Mouse (Mus musculus) heart, embryonic 13.5 days (tissue): ENCODE data around the gene Aldh6a1. TPM values are rescaled to one million over a fixed set of nuclear protein-coding genes. Genes with fewer than 3 reads are reported as not detected.

Source experiments
- polyA plus RNA-seq: library from polyadenylated mRNA; unstranded; fragments of >200 nt; fragmentation: Nextera tagmentation; extraction: Ambion mirVana; gene quantifications from 2 replicates; pipeline ENCODE4 v1.2.1, GENCODE M21; 2015

Gene Aldh6a1
- polyA plus RNA-seq, 1 experiment from 2014 or later = 36.1 TPM

Other genes starting within 250 kb of the Aldh6a1 start
- gene Elmsan1, start 232.1 kb downstream of the Aldh6a1 start, polyA plus RNA-seq = 6.8 and 7.3 TPM in 2 replicates
- 58.0 and 65.3 TPM in 2 replicates for gene Ptgr2, start 165.8 kb downstream of the Aldh6a1 start, polyA plus RNA-seq
- gene Zfp410, start 134.2 kb downstream of the Aldh6a1 start, polyA plus RNA-seq = 52.0 and 58.0 TPM in 2 replicates
- gene Coq6, start 89.3 kb downstream of the Aldh6a1 start, polyA plus RNA-seq = 65.9 and 73.0 TPM in 2 replicates
- gene Fam161b, start 89.2 kb downstream of the Aldh6a1 start, polyA plus RNA-seq = 4.6 and 4.9 TPM in 2 replicates
- 23.1 and 26.9 TPM in 2 replicates for gene Entpd5, start 42.0 kb downstream of the Aldh6a1 start, polyA plus RNA-seq
- 0.62 and 1.6 TPM in 2 replicates for gene Bbof1, start 41.9 kb downstream of the Aldh6a1 start, polyA plus RNA-seq
- 19.5 and 21.5 TPM in 2 replicates for gene Rnf113a2, start 33.8 kb downstream of the Aldh6a1 start, polyA plus RNA-seq
- 12.9 and 13.5 TPM in 2 replicates for gene Lin52, start 418 bp upstream of the Aldh6a1 start, polyA plus RNA-seq
- not detected in 2 replicates for gene Vsx2, start 118.8 kb upstream of the Aldh6a1 start, polyA plus RNA-seq
- gene Abcd4, start 166.4 kb upstream of the Aldh6a1 start, polyA plus RNA-seq = 9.5 and 10.0 TPM in 2 replicates
- gene Vrtn, start 190.0 kb upstream of the Aldh6a1 start, polyA plus RNA-seq = not detected in 2 replicates
- gene Syndig1l, start 247.8 kb upstream of the Aldh6a1 start, polyA plus RNA-seq = not detected in 2 replicates